Mouse (Mus musculus) cortical plate, adult 2 months (tissue): ENCODE data around the gene Baz2b.

ENCODE experiments used
- CTCF ChIP-seq: fragments of 200-500 bp; IDR thresholded peaks from 2 replicates; pipeline ENCODE4 v1.5.1; 2011; ENCODE audit warnings: mild to moderate bottlenecking, control low read depth, low read length; ENCODE audit not compliant: insufficient read depth; ENCODE audit errors: extremely low read depth
- POLR2A ChIP-seq: fragments of 200-500 bp; IDR thresholded peaks from 2 replicates; pipeline ENCODE4 v1.6.1; 2011; ENCODE audit warnings: mild to moderate bottlenecking, low read length, control low read depth; ENCODE audit not compliant: insufficient read depth; ENCODE audit errors: extremely low read depth

GRCm38 (mm10) chr2:60175078-60175477 is 34.6 kb downstream of the Baz2b start:
- TF ChIP-seq CTCF (no peak), POLR2A (no peak)
